Mouse (Mus musculus) testis, adult 2 months (tissue): Measurements from ENCODE around the gene Rcc1.

Source experiments
- CTCF ChIP-seq: fragments of 200-500 bp; IDR thresholded peaks from 2 replicates; pipeline ENCODE4 v1.5.1; 2012; ENCODE audit warnings: low read depth, mild to moderate bottlenecking, inconsistent platforms, low read length, moderate library complexity; ENCODE audit not compliant: control insufficient read depth, insufficient read depth, insufficient replicate concordance
- POLR2A ChIP-seq: fragments of 200-500 bp; IDR thresholded peaks from 2 replicates; pipeline ENCODE4 v1.6.1; 2012; ENCODE audit warnings: low read depth, mild to moderate bottlenecking, inconsistent platforms, low read length, moderate library complexity; ENCODE audit not compliant: control insufficient read depth

DNA sequence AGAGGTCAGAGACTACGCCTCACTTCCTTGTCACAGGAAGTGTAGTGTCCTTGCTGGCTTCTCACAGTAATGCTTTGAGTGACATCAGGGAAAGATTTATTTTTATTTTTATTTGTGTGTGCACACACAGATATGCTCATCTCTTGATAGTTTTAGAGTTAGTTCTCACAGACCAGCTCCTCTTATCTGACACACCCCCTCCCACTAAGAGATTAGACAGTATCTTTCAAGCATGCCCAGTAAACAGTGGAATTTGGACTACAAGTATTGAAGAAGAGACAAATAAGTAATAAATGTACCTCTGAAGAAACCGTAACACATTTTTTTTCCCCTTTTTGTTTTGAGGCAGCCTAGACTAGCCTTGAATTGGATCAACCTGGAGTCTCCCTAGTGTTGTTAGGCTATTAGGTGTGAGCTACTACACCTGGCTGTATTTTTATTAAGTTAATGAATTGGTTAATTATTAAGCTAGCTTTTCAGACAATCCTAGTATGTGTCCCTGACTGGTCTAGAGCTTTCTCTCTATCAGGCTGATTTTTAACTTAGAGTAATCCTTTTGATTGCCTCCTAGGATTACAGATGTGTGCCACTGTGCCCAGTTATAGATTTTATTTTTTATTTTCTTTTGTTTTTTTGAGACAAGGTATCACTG lies 27.7 kb upstream of the Rcc1 start:
- TF ChIP-seq CTCF (no peak), POLR2A (no peak)
